Mouse (Mus musculus) hematopoietic stem cell, adult 5-6 weeks (primary cell): Measurements from ENCODE around the gene Actr10. TPM values are rescaled to one million over a fixed set of nuclear protein-coding genes. Genes with fewer than 3 reads are reported as not detected.

Experiments
- ATAC-seq, 2 experiments: fragments of 125-278 bp in 1 of 2; replicated peaks in 1 of 2; 2 replicates each; pipeline ENCODE4 v1.8.0; 2016 to 2017; ENCODE audit warnings: inconsistent platforms in 2 of 2, mild to moderate bottlenecking in 2 of 2, moderate number of reproducible peaks in 2 of 2, low read depth in 1 of 2, moderate TSS enrichment in 1 of 2; ENCODE audit not compliant: low FRiP score in 2 of 2, poor library complexity in 2 of 2, severe bottlenecking in 2 of 2, insufficient read depth in 1 of 2, low TSS enrichment in 1 of 2
- total RNA-seq: library from RNA; stranded (forward); fragments of 172-1452, 232-1000 nt; gene quantifications from 2 replicates; pipeline ENCODE4 v1.2.3, GENCODE M21; 2017

Actr10 gene
- total RNA-seq, 1 experiment from 2014 or later = 43.8 TPM

DNA sequence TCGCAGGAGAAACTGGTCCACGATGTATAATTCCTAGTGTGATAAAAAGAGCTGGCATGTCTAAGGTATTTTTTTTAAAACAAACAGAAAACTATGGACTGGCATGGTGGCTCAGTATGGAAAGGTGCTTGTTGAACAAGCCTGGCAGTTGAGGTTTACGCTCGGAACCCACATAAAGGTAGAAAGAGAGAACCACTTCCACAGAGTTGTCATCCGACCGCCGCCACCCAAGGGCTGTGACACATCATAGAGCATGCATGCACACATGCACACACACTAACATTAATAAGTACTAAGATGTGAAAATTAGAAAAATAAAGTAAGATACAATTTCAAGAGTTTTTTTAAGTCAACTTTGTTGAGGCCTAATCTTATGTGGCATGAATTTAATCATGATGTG is 3.1 kb downstream of the Actr10 start:
- ATAC-seq = no peak

DNA sequence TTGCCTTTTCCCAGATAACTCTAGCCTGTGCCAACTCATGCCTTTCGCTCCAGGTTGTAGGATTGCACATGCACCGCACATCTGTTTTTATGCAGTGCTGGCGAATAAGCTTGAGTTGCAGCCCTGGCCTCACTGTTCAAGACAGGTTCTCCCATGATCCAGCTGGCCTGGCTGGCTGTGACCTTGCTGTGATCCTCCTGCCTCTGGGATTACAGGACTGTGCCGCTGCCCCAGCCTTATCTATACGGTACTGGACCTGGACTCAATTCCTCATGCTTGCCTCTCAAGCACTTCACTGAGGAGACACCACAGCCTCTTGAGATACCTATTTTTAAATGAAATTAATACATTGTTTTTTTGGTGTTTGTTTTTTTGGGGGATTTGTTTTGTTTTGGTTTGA is 6.5 kb downstream of the Actr10 start:
- no peak for ATAC-seq

DNA sequence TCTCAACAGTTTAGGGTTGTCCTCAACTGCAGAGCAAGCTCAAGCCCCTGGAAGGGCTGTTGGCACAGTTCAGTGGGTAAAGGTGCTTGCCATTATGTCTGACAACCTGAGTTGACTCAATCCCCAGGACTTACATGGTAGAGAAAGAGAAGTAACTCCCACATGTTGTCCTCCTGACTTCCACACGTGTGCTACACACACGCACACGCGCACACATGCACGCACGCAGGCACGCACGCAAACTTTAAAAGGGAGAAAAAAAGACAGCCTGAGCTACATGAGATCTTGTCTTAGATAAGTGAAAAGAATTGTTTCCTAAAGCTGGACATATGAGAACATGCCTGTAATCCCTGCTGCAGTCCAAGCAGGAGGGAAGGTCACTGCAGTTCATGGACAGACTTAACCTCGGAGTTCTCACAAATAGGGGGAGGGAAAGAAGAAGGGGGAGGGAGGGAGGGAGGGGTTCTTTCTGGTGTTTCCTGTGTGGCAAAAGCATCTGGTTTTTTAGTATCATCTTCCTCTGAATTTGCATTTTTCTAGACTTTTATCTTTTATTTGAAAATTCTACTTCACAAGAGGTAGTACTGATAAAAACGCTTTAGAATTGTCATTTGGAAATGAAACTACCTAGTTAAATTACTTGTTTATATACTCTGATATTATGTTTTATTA is 9.1 kb downstream of the Actr10 start:
- no peak for ATAC-seq

DNA sequence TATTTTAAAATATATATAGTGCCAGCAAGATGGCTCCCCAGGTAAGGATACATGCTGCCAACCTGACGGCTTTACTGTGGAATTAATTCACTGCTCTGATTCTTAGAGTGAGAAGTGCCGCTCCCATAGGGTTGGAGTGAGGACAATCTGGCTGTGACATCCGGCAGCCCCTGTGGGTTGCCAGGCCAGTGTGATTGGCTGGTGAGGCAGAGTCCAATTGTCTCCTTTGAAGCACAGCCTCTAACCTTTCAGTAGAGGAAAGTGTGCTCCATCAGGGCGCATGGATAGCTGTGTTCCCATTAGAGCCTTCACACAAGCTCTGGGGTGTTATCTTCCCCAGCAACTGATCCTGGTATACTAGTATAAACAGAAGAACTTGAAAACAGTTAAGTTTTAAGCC is 21.0 kb downstream of the Actr10 start:
- ATAC-seq = no peak

DNA sequence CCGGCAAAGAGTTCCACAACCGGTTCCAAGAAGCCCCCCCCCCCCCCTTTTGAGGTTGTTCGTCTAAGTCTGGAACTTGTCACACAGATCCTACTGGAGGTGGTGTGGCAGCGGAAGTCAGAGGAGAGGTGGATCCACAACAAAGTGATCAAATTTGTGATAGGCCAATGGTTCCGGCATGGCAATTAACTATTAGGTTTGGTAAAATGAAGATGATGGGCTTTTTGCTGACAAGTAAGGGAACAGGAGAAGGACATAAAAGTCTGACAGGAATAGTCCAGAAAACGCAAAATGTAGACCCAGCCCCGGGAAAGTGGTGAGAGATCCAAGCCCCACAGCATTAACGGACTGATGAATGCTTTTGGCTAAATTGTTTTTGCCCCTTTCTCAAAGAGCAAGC is 29.9 kb downstream of the Actr10 start:
- ATAC-seq = no peak

DNA sequence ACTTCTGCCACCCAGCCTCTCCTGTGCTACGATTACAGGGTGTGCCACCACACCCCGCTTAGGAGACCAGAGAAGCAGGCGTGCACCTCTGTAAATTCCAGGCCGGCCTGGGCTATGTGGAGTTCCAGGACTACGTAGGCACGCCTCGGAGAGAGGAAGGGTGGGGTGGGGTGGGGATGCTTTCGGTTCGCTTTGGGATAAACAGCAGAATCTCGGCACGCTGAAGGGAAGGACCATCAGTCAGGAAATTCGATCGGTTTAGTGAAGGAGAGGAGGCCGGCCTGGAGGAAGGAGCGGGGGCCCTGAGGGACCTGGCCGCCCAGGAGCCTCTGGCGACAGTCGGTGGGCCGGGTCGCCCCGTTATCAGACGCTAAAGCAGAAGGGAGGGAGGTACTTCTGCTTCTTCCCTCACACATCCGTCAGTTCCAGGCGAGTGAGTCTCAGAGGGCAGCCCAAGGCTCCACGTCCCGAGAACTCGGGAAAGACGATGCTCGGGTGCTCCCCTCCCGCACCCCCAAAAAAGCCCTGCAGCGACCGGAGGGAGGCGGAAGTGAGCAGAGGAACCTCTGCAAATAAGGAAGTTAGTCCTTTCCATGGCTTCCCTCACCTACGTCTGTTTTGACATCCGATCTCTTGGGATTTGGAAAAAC is 30.6 kb downstream of the Actr10 start:
- ATAC-seq = peak; percentile 89 to 92

DNA sequence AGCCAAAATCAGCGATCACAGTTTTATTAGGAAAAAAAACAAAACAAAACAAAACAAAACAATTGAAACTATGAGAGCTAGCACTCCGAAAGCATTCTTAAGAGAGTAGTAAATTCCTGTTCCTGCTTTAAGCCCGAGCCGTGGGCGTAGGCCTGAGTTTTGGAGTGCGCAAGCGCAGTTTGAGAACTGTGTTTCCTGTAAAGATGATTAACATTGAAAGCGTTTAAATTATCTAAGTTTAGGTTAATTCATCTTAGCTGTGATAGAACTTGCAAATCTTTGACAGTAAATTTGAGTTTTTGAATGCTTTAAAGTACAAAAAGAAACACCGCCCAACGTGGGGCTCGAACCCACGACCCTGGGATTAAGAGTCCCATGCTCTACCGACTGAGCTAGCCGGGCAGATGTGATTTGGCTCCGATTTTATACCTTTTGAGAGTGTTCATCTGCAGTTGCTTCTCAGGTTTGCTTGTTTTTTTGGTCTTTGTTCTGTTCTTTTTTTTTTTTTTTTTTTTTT is 31.2 kb downstream of the Actr10 start:
- peak; percentile 61 to 69 for ATAC-seq

DNA sequence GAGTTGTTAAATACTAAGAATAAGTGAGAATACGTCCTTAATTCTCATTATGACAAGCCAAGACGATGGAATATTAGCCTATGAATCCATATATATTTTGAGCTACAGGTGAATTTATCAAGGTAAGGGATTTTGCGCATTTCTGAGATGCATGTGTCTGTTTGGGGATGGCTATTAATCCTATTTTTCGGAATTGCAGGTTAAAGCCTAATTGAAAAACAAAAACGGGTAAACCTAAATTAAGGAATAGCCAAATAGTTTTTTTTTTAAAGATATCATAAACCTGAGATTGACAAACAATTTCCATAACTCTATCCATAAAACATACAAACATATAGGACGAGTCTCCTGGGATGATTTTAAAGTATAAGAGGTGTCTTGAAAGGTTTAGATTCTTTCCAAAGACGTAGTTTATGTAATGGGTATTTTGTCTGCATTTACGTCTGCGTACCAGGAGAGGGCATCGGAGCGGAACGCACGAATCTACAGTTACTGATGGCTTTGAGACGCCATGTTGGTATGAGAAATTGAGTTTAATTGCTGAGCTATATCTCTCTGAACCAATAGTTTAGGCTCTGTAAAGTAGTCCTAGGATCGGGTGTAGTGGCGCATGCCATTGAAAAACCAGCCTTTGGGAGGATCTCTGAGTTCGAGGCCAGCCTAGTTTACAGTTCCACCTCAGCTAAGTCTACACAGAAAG is 32.0 kb downstream of the Actr10 start:
- peak; percentile 31 to 33; a peak in 2 of 4 replicates for ATAC-seq

DNA sequence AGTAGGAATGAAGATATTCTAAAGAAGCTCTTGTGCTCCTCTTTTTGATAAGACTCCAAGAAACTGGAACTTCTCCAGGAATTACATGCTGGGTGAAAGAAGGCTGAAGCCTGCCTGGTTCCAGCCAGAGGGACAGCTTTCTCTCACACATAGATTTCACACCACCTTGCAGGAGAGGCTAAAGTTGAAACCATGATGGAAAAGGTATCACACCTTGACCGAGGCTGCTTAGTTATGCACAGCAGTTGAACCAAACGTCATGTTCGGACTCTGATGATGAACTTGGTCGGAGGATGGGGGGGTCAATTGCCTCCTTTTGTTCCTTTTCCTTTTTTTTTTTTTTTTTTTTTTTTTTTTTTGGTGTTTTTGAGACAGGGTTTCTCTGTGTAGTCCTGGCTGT is 36.2 kb downstream of the Actr10 start:
- ATAC-seq = no peak

DNA sequence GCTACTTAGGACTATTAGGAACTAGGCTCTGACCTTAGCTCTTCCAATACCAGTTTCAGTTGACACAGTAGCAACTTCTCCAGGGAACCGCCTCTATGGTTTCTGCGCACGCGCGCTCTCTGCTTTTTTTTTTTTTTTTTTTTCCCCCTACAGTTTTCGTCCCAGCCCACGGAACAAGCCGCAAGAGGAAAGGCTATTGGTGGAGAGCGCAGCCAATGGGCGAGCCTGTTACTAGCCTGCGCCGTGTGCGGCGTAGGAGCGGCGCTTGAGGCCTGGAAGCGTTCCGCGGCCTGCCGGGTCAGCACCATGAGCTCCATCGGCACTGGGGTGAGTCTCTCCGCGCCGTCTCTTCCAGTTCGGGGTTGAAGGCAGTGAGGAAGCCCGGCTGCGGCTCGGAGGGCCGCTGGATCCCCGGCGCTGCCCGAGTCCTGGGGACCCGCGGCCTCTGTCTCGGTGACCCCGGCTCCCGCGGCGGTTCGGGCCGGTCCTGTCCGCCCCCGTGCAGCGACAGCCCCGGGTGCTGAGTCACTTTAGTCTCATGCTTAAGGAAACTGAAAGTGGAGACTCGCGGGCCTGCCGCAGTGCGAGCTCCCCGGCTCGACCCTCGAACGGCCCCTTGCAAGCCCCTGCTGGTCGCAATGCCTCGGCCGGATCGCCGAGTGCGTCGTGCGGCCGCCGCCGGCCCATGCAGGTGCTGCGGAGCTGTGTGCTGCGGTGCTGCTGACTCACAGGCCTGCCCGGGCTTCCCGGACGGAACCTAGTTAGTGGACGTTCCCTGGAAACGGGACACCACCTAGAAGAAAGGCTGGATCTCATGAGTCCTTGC is 37.0 kb downstream of the Actr10 start, which contains the start of gene Psma3:
TSS of gene Psma3 (plus strand) at position 181 of the 826 bp plus-strand sequence.
- peak; percentile 97 to 99 for ATAC-seq

DNA sequence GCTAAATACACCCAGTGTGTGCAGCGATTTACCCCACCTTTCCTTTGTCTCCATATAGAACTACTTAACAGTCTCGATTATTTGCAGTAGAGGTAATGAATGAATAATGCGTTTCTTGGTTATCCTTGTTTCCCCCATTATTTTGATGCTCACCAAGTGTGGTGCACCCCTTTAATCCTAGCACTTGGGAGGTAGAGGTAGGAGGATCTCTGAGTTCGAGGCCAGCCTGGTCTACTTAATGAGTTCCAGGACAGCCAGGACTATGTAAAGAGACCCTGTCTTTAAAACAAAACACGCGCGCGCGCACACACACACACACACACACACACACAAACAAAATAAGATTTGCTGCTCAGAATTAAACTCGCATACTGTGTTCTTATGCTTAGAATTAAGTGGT is 37.7 kb downstream of the Actr10 start:
- no peak for ATAC-seq

DNA sequence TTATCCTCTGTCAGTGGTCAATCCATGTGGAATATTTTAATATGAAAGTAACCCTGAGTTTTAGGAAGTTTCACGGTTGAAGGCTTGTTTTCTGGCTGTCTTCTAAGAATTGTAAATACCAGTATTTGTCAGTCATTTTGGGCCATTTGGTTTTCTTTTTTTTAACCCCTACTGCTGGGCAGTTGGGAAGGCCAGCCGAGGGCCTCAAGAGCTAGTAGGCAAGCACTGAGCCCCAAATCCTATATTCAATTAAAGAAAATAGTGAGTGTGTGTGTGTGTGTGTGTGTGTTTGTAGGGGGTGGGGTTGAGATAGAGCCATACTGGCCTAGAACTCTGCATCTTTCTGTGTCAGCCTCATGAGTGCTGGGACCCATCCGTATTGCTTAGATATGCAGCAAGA is 38.2 kb downstream of the Actr10 start:
- ATAC-seq = no peak

DNA sequence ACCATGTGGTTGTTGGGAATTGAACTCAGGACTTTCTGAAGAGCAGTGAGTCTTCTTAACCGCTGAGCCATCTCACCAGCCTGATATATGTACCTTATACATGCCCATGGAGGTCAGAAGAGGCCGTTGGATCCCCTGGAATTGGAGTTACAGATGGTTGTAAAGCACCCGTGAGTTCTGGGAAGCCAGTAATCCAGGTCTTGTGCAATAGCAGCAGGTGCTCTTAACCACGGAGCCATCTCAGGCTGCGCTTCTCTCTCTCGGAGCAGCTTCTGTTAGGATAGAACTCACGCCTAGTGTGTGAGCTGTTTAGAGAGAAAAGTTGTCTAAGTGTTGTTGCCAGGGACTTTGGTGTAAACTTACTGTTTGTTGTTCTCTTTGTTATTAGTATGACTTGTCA is 40.7 kb downstream of the Actr10 start:
- no peak for ATAC-seq

DNA sequence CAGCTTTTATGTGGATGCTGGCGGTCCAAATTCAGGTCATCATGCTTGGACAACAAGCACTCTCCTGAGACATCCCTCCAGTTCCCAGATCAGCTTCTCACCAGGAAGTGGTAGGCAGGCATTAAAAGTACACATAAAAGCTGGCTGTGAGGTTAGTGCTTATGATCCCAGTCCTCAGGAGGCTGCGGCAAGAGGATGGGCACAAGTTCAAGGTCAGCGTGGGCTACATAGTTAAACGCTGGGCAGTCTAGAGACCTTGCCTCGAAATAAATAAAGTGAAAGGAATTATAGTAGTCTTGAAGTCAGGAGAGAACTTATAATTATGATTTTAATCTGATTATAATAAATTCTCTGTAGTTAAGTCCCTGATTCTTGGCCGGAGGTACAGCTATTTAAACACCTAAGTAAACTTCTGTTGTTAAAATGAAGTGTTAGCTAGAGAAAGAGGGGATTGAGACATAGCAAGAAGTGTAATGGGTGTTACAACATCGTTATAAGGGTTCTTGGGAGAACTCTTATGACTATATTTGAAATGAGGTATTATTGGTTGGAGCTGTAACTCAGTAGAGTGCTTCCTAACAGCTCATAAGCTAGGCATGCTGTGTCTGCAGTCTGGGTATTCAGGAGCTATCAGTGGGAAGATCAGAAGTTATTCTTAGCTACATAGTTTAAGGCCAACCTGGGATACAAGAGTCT is 47.3 kb downstream of the Actr10 start:
- ATAC-seq = no peak

DNA sequence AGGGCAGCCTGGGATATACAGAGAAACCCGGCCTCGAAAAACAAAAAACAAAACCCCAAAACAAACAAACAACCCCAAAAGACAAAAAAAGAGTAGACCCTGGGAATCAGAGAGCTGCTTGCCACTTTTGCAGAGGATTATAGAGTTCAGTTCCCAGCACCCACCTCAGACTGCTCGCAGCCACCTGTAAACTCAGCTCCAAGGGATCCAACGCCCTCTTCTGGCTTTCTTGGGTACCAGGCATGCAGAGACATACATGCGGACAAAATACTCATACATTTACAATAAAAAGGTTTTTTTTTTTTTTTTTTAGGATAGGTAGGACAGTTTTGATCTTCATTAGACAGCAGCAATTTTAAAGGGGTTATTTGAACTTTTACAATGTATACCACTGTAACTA is 59.6 kb downstream of the Actr10 start:
- no peak for ATAC-seq

DNA sequence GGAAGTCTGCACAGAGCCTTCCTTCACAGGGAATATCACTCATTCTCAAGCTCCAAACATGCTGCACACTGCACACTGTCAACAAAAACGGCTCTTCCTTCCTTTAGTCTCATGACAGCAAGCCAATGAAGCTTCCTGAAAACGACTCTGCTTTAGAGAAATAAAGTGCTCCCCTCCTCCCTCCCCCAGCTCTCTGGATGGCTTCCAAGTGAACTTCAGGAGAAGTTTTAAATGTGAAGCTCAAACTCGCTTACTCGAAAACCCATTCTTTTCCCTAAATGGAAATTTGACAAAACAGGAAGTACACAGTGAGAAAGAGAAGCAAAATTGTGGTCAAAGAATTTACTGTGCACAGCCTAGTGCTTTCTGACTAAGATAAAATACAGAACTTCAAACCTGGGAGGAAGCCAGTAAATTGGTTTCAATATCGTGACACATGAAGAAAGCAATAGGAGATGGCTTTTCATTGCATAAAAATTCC is 61.8 kb downstream of the Actr10 start:
- ATAC-seq = peak; percentile 71 to 83

DNA sequence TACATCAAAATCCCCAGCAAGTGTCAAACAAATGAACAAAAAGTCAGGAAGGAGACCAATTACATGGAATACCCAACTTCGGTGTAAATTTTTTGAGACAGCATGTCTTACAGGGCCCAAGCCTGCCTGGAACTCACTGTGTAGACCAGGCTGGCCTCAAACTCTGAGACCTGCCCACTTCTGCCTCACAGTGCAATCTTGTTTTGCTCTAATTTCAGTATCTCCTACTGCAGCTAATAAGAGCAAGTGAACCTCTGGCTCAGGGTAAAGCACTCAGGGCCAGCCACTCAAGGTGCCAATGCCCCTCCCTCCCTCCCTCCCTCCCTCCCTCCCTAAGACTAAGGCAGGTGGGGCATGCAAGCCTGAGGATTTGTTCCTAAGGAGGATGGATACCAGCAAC is 62.7 kb downstream of the Actr10 start:
- no peak for ATAC-seq
